Mouse (Mus musculus) effector memory CD4-positive, alpha-beta T cell, adult 7 months (primary cell): ENCODE results near the gene Lpxn. TPM values are rescaled to one million over a fixed set of nuclear protein-coding genes. Genes with fewer than 3 reads are reported as not detected.

Experiments used
- polyA plus RNA-seq: library from polyadenylated mRNA; unstranded; fragments of 100-300 nt; shearing (Covaris generic); gene quantifications from one replicate; pipeline ENCODE4 v1.2.1, GENCODE M21; 2017

The Lpxn gene
- polyA plus RNA-seq = 375 TPM

DNA sequence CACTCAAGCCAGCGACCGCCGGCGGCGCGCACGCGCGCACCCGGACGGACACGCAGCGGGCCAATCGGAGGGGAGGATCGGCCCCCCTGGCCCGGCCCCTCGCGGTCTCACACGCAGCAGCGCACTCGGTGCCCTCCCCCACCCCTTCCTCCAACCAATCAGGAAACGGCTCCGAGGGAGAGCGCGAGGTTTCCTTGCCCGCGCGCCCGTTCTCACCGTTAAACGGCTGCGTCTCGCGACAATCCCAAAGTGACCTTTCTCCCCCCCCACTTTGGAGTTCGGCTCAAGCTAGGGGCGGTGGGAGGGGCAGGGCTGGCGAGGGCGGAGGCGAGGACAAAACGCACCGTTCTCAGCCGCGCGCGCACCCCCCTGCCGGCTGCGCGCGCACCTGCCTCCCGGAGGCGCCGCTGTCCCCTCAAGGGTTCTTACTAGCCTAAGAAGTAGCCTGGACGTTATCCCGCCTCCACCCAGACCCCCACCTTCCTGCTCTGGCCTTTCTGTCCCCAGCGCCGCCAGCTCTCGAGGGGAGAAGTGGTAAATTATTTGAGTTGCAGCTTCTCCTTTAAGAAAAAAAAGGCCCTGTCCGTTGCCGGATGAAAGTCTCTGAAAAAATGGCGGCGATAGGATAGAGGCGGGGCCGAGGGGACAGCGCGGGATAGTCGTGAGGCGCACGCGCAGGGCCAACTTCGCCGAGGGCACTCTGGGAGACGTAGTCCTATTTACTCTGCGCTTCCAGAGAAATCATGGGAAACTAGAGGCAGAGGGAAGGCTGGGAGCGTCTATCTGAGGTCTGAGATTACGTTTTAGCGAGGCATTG is at the start of gene Lpxn, which contains the start of gene Zfp91:
Gene Lpxn (plus strand): TSS at position 683 of the 817 bp plus-strand sequence.
Gene Zfp91 (minus strand): TSS at position 616 of the 817 bp plus-strand sequence.

GRCm38 (mm10) chr19:12765308-12765707 is 30.7 kb upstream of the Lpxn start, which contains the start of gene Cntf:
TSS of gene Cntf (minus strand) at chr19:12765632.

GRCm38 (mm10) chr19:12846382-12846781 is 50.4 kb downstream of the Lpxn start, which contains the start of gene Gm5244:
TSS of gene Gm5244 (plus strand) at chr19:12846682.

DNA sequence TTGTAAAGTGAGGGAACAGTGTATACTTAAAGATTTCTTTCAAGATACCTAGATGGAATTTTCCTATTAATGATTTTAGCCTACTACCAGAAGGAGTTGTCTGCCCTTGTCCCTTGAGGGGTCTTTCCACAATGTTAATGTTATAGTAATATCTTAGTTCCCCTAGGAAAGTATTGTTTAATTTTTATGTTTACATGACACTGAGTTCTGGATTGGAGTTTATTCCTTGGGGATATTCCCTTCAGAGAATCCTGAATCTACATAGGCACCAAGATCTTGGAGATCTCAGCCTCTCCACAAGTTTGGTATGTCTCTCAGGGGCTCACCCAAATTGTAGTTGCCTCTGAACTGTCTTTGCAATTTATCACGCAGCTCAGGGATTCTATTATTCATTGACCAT is 61.0 kb downstream of the Lpxn start, which contains the start of gene Olfr1444:
Gene Olfr1444 (plus strand): TSS at position 301 of the 400 bp plus-strand sequence.

Other genes starting within 250 kb of the Lpxn start
- gene Gm4952, start 196.2 kb upstream of the Lpxn start, polyA plus RNA-seq = not detected
- not detected for gene Glyat, start 162.9 kb upstream of the Lpxn start, polyA plus RNA-seq
- 0.16 TPM for gene Olfr1442, start 125.8 kb upstream of the Lpxn start, polyA plus RNA-seq
- gene Olfr1443, start 118.1 kb upstream of the Lpxn start, polyA plus RNA-seq = not detected
- gene Keg1, start 100.4 kb upstream of the Lpxn start, polyA plus RNA-seq = not detected
- gene Cntf, start 30.6 kb upstream of the Lpxn start, polyA plus RNA-seq = not detected
- 18.8 TPM for gene Zfp91, start 67 bp upstream of the Lpxn start, polyA plus RNA-seq
- gene Gm5244, start 50.5 kb downstream of the Lpxn start, polyA plus RNA-seq = not detected
- not detected for gene Olfr1444, start 61.1 kb downstream of the Lpxn start, polyA plus RNA-seq
- gene Olfr1445, start 87.7 kb downstream of the Lpxn start, polyA plus RNA-seq = not detected
- 0.37 TPM for gene Olfr1446, start 97.3 kb downstream of the Lpxn start, polyA plus RNA-seq
- not detected for gene Olfr1447, start 107.5 kb downstream of the Lpxn start, polyA plus RNA-seq
- gene Olfr1448, start 128.2 kb downstream of the Lpxn start, polyA plus RNA-seq = 0.10 TPM
- not detected for gene Olfr1449, start 134.6 kb downstream of the Lpxn start, polyA plus RNA-seq
- gene Olfr1450, start 154.1 kb downstream of the Lpxn start, polyA plus RNA-seq = not detected
- 0.37 TPM for gene Olfr1451, start 198.8 kb downstream of the Lpxn start, polyA plus RNA-seq
- not detected for gene Olfr1453, start 232.1 kb downstream of the Lpxn start, polyA plus RNA-seq